Mouse (Mus musculus) layer of hippocampus, adult 9-10 months (tissue): ENCODE data around the gene Lrrc71.

Experiments
- DNase-seq: peaks from one replicate; pipeline ENCODE4 v3.0.0; 2022; ENCODE audit warnings: low spot score

Lrrc71 gene

DNA sequence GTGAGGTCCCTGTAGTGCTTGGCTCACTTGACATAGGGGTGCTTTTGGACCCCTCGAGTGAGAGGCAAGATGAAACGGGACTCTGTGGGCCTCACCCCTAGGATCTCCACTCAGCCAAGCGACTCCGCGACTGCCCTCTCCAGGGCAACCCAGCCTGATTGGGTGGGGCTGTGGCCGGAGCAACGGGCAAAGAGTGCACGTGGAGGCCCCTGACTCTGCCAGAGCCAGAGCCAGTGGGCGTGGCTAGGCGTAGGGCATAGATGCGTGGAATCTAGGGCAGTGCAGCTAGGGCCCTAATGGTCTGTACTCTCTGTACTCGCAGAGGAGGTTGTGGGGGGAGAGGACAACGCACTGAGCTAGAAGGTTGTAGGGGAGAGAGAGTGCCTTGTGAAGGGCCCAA, at the start of gene Lrrc71:
TSS of gene Lrrc71 (minus strand) at position 195 of the 400 bp plus-strand sequence.
- DNase-seq = no peak

DNA sequence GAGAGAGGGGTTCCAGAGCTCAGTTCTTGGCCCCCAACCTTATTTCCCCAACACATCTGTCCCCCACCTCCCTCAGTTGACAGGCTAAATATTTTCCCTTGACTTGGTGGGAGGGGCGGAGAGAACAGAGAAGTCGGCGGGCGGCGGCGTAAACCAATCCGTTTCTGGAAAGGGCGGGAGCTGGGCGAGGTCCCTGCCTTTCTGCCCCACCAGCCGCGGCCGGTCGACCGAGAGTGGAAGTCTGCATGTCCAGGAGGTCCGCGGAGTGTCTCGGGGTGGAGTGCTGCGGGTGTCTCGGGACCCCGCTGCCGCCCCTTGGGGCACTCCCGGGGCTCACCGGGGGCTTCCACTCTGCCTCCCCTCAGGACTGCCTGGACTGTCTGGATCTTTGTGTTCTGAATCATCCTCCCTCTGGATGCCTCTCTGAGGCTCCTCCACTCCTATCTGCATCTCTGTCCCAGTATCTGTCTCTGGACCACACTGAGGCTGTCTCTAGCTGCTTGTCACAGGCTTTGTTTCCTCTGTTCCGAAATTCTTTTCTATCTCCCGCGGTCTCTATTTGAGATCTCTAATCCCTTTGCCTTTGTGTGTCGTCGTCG, 48.4 kb upstream of the Lrrc71 start, which contains the start of gene Insrr:
TSS of gene Insrr (plus strand) at position 216 of the 599 bp plus-strand sequence.
- DNase-seq = no peak

DNA sequence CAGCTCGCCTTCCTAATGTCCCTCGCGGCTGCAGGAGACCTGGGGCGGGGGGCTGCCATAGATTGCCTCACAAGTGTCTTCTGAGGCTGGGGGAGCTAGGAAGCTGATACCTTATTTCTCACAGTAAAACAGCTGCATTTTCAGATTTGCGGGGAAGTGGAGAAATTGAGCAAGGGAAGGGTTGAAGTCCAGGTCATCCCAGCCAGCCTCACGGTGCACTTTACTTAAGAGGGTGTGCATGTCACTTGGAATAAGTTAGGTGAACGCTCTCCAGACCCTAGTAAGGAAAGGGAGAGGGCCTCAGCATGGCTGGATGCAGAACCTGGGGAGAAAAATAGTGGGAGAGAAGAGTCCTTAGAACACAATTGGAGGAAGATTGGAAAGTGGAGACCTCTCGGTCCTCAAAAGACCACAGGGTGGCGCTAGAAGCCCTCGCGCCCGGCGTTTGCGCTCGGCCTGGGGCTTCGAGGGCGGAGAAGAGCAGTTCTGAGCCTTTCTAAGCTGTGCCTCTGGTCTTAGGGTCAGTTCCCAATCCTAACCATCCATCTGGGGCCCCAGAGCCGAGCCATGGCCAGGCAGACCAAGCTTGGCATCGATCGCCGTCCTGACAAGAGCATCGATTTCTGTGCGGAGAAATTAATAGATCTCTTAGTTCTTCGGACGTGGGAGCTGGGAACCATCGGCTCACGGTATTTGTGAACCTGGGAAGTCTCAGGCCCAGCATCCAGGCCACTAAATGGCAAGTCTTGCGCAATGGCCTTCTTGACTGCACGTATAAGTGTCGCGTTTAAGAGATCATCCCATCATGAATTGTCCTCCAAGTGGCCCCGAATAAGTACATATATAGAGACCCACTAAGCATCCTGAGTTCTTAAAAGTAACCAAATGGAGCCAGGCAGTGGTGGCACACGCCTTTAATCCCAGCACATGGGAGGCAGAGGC, 47.2 kb upstream of the Lrrc71 start:
- no peak for DNase-seq

GRCm38 (mm10) chr3:87794922-87795325, 46.5 kb upstream of the Lrrc71 start, which contains the start of gene Ntrk1:
Gene Ntrk1, minus strand, starts transcription at chr3:87795162.
- DNase-seq = no peak

GRCm38 (mm10) chr3:87789768-87790167, 41.3 kb upstream of the Lrrc71 start:
- DNase-seq = no peak

GRCm38 (mm10) chr3:87789248-87789647, 40.8 kb upstream of the Lrrc71 start:
- no peak for DNase-seq

DNA sequence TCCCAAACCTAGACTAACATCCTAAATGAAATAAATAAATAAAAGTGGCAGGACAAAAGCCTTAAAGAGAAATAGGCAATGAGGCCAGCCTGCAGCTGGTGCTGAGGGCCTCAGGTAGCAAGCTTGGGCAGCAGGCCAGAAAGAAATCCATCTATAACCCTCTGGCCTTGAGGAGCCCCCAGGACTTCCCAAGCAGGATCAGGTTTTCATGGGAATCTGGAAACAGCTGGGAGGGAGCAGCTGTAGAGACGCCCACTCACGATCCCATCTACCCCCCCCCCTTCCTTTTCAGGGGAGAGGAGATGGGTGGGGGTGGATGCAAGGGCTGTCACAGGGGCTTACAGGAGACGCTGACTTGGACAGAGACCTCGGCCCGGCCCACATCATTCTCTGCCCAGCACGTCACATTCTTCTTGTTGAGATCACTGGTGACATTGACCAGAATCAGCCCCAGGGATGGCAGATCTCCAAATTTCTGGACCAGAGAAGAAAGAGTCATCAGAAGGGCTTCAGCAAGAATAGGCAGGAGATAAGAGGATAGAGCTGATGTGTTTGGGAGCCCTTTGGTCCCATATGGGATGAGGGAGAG, 37.3 kb upstream of the Lrrc71 start:
- DNase-seq = no peak

DNA sequence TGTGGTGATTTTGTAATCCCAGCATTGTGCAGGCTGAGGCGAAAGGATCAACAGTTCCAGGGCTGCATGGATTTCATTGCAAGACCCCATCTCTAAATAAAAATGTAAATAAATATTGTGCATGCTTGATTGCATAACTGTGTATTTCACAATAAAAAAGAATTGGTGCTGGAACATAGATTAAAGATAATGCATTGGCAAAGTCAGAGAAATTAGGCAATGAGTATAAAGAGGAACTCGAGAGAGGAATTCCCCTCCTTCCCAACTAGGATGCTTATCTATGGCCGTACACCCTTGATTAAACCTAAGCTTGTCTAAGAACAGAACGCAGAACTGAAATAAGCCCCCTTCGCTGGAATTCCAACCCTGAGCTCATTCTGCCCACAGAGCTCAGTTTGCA, 36.7 kb upstream of the Lrrc71 start:
- DNase-seq = no peak

GRCm38 (mm10) chr3:87783282-87784023, 35.0 kb upstream of the Lrrc71 start:
- DNase-seq = no peak

DNA sequence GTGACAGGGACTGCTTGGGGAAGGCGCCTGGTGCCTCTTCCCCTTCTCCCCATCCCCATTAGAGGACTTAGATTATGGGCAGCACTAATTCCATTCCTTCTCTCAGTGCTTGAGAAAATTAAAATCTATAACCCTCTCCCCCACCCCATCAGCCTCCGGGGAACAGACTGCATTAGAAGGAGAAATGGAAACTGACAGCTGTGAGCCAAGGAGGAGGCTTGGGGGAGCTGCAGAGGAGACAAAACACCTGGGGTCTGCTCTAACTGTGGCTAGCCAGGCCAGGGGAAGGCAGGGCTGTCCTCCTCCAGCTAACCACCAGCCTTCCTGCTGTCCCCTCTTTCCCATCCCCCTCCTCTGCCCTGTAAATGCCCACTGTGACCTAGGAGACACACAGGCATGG, 30.7 kb upstream of the Lrrc71 start:
- DNase-seq = no peak

DNA sequence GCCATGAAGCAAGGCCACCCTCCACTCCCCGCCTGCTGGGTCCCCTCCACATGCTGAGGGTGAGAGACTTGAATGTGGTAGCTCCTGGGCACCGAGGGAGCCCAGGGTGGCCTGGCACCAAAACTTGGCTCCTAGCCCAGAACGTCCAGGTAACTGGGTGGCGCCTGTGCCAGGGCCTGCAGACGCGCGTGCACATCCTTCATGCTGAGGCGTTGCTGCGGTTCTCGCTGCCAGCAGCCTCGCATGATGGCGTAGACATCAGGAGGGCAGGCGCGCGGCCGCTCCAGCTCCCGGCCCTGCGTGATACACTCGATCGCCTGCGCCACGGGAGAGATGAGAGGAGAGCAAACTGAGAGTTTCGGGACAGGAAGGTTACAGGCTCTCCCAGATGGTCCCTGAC, 29.9 kb upstream of the Lrrc71 start:
- DNase-seq = no peak

DNA sequence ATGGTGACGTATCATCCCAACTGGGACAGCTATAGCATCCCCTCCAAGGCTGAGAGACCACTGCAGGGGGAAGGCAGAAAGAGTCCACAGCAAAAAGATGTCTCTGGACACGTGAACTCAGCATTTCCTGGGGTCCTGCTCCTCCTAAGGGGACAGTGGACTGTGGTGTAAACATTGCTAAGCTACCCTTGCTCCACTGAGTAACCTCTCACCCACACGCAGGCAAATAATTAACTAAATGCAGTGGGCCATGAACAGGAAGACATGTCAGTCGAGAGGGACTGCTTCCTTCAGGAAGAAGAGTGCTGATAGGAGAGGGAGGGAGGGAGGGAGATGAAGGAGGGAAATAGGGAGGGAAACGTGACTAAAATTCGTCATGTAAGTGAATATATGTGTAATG, 22.7 kb upstream of the Lrrc71 start:
- no peak for DNase-seq

DNA sequence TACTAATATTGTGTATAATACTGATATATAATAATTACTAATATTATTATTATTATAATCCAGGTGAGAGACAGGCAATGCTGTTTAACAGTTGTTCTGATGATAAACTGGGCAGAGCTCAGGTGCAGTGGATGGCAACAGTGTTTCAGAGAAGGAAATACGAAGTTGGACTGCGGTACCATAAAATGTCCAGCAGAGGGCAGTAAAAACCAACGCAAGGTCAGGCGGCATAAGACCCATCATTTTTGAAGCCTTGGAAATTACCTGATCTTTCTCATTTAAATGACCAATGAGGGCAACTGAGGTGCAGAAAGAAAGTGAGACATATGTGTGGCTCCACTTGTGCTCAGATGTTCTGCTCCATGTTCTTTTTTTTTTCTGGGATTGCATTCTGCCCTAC, 21.9 kb upstream of the Lrrc71 start:
- no peak for DNase-seq

DNA sequence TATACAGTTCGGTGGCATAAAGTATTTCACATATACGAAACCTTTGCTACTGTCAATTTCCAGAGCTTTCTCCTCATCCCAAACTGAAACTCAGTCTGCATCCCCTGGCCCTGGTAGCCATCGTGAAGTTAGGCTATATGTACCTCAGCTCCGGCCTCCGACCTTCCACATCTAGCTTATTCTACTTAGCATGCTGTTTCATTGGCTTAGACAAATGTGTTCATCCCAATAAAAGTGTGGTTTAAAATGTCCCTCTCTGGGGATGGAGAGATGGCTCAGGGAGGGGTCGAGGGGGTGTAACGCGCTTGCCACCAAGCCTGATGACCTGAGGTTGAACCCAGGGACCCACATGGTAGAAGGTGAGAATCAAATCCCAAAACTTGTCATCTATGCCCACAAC, 21.1 kb upstream of the Lrrc71 start:
- no peak for DNase-seq

- DNase-seq = no peak
Observed at GRCm38 (mm10) chr3:87768844-87769243, 20.4 kb upstream of the Lrrc71 start.

DNA sequence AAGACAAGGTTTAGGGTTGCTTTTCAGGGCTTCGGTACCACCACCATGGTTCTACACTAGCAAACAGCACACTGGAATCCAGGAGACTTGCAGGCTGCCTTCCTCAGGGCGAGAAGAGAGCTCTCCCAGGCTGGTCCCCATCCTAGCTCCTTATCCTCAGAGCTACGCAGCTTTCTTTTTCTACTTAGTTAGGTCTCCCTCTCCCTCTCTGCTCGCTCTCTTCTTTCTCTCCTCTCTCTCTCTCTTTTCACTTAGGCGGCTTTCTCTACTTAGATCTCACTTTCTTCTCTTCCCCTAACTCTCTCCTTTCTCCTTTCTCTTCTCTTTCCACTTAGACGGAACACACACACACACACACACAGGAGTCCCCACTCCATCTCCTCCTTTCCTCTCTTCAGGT, 20.0 kb upstream of the Lrrc71 start:
- no peak for DNase-seq

GRCm38 (mm10) chr3:87767764-87768163, 19.3 kb upstream of the Lrrc71 start:
- no peak for DNase-seq

- no peak for DNase-seq
Observed at GRCm38 (mm10) chr3:87766284-87766667, 17.9 kb upstream of the Lrrc71 start.

DNA sequence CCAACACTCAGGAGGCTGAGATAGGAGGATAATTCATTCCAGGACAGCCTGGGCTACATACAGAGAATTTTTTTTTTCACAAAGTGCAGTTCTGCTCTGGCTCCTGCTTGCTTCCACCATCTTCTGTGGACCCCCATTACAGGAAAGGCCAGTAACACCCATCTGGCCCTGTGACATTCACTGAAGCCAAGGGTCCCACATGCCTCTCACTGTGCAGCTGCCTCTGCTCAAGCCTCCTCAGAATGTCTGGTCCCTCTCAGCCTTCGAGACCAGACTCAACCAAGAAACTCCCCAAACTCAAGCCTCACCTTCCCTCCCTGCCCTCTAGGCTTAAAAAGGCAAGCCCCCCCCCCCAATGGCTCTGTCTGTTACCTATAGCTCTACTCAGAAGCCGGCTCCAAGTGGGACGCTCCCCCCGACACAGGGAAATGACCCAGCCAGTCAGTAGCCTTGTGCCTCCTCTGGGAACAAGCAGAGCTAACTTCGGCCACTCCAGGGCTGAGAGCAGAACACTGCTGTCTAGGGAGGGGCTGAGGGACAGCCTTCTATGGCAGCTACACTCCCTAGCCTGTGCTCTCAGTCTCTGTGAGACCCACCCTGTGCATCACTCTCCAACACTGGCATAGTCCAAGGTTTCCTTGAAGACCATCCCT, 17.3 kb upstream of the Lrrc71 start:
- DNase-seq = no peak

- DNase-seq = no peak
Observed at GRCm38 (mm10) chr3:87765091-87765490, 16.7 kb upstream of the Lrrc71 start.

- DNase-seq = no peak
Observed at GRCm38 (mm10) chr3:87764506-87764905, 16.1 kb upstream of the Lrrc71 start.
